Mouse (Mus musculus): ENCODE measurements at regions not wholly inside any gene's neighbourhood (a gene's known extent, or its start where the extent isn't known, plus 50 kb on each side); places are given as distances from the start of the nearest gene placed in this dataset.
"Not testable (repeated sequence)": the region's sequence is repeated elsewhere in the genome, so short reads cannot be mapped to it uniquely, and the experiment has no call there.

GRCm38 (mm10) chr1:143351388-143351787 lies 289.1 kb upstream of the B3galt2 start:
- 90% methylated on average over 1 of the region's 1 CpGs for WGBS
- no peaks in the 10 kb centered on the region for H3K4me1 ChIP-seq
- H3K27me3 ChIP-seq (ENCODE audit: poor library complexity, severe bottlenecking): no peaks in the 10 kb centered on the region
- H3K4me3 ChIP-seq: no peak overlapping the region
- no peak for DNase-seq (ENCODE audit: extremely low spot score, low spot score)
- H3K9me3 ChIP-seq: no peaks in the 10 kb centered on the region
- H3K36me3 ChIP-seq (replicated peaks): no peaks in the 10 kb centered on the region
- no peak overlapping the region for H3K27ac ChIP-seq

- H3K4me1 ChIP-seq; H3K36me3 ChIP-seq (replicated peaks); DNase-seq (ENCODE audit: extremely low spot score, low spot score); H3K27ac ChIP-seq; H3K27me3 ChIP-seq (ENCODE audit: poor library complexity, severe bottlenecking); H3K9me3 ChIP-seq; H3K4me3 ChIP-seq: not testable (repeated sequence)
Observed at GRCm38 (mm10) chr1:143360256-143360655, 280.2 kb upstream of the B3galt2 start.

- Histone ChIP-seq H3K27ac (no peak overlapping the region), H3K4me3 (no peak overlapping the region), H3K36me3 (replicated peaks) (no peaks in the 10 kb centered on the region), H3K27me3 (ENCODE audit: poor library complexity, severe bottlenecking) (no peaks in the 10 kb centered on the region), H3K9me3 (no peaks in the 10 kb centered on the region), H3K4me1 (no peaks in the 10 kb centered on the region)
- 93% methylated on average over 4 of the region's 4 CpGs for WGBS
- no peak for DNase-seq (ENCODE audit: extremely low spot score, low spot score)
Observed at GRCm38 (mm10) chr1:143391851-143392250, 248.6 kb upstream of the B3galt2 start.

Measured in forebrain, embryonic 10.5 days (tissue).